Mouse (Mus musculus) cerebellum, adult 2 months (tissue): ENCODE measurements around the gene Hspbp1.

Source experiments
- CTCF ChIP-seq: fragments of 200-500 bp; IDR thresholded peaks from 2 replicates; pipeline ENCODE4 v1.5.1; 2011; ENCODE audit warnings: low read depth, mild to moderate bottlenecking, control low read depth, low read length, moderate library complexity, borderline replicate concordance; ENCODE audit not compliant: insufficient read depth
- POLR2A ChIP-seq: fragments of 200-500 bp; IDR thresholded peaks from 2 replicates; pipeline ENCODE4 v1.6.1; 2011; ENCODE audit warnings: low read length, control low read depth, borderline replicate concordance; ENCODE audit not compliant: insufficient read depth

DNA sequence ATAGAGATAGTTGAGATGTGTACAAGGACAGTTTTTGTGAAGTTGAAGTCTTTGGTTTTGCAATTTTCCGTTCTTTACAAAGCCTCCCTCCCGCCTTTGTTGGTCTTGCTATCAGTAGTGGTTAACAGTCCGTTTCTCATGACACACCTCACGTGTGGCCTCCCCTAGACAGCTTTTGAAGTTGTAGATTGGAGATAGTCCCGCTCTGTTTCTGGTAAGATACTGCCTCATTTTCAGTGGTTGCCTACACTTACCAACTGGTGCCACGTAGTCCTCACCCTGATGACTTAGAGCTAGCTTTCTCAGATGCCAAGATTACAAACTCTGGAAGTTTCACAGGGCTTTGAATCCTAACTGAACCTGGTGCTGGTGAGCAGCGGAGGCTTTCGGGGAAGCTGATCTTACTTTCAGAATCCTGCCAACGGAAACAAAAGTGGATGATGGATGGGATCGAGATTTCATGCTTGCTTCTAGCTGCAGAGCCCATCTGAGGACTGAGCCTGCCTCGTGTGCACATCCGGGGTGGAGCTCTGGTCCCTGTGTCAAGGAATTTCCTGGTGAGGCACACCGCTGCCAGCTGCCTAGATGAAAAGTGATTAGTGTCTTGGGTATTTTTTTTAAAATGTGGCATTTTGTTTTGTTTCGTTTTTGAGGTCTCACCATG, 71.0 kb downstream of the Hspbp1 start:
- no peak for TF ChIP-seq POLR2A
- no peak for TF ChIP-seq CTCF
